Mouse (Mus musculus): Measurements from ENCODE around the gene Slc25a48.

The Slc25a48 gene

GRCm38 (mm10) chr13:56438211-56439075, at the start of gene Slc25a48:
Slc25a48 (plus strand) TSS chr13:56438355.
- peak; percentile 33 for DNase-seq

DNA sequence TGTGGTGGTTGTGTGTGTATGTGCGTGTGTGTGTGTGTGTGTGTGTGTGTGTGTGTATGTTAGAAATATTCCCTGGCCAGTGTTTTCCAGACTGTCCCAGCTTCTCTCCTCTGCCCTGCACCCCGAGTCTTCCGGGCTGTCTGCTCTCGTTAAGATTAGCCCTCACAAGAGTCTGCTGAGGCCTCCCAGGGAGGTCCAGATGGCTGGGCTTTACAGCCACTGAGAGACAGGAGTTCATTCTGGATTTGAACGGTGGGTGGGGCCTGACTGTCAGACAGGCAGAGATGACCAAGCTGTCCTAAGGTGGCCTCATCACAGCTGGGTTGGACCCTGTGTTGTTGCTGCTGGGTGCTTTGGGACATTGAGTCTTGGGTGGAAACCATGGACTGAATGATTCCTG, 40.6 kb upstream of the Slc25a48 start:
- DNase-seq = peak; percentile 27

DNA sequence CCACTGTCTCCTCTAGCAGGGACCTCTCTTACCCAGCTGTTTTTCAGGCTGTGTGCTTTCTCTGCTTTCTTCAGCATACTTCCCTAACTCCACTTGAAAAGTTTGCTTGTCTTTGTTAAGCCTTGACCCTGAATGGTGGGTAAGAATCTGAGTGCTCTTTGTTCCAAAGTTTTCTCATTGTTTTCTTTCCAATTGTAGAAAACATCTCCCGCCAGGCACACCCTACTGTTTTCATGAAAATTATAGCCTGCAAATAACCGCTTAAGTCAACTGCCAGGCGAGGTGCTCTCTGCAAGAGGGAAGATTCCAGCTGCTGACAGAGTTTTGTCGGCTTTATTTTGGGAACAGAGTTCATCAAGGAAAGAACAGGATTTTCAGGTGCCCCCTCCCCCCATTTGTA, 37.0 kb upstream of the Slc25a48 start:
- no peak for DNase-seq

- DNase-seq = no peak
Measured at GRCm38 (mm10) chr13:56403381-56404086, 34.6 kb upstream of the Slc25a48 start.

- no peak for DNase-seq
Measured at GRCm38 (mm10) chr13:56404511-56405140, 33.5 kb upstream of the Slc25a48 start.

GRCm38 (mm10) chr13:56412286-56412873, 25.8 kb upstream of the Slc25a48 start:
- no peak for DNase-seq

- peak; percentile 39 for DNase-seq
Measured at GRCm38 (mm10) chr13:56418685-56419483, 19.3 kb upstream of the Slc25a48 start.

- no peak for DNase-seq
Measured at GRCm38 (mm10) chr13:56419538-56419937, 18.6 kb upstream of the Slc25a48 start.

DNA sequence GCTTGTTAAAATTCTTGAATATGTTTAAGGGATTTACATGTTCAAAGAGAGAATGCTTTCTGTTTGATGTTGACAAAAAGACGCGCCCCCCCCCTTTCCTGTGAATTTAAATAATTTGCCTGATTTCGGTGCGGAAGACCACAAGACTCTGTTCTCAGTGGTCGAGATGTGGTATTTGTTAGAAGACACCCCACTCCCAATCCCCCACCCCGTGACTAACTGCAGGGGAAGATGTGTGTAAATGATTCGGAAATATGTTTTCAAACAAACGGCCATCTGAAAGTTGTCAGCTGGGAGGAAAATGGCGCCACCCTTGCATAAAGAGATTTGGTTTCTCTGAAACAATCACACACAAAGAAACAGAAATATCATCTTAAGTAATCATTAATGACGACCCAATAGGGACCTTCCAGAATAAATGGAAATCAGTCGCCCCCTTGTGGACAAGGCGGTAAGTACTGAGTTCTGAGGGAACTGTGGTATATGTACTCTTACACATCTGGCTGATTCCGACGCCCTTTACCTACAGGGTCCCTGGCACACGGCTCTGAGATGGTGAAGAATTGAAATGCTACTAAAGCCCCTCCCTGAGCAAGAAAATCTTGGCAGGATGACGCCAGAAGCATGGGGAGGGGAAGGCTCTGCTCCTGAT, 16.0 kb upstream of the Slc25a48 start:
- peak; percentile 84 for DNase-seq

- DNase-seq = peak; percentile 15
Measured at GRCm38 (mm10) chr13:56425931-56426330, 12.2 kb upstream of the Slc25a48 start.

GRCm38 (mm10) chr13:56426365-56426764, 11.8 kb upstream of the Slc25a48 start, which contains the start of gene Gm3045:
Gm3045 (plus strand) TSS chr13:56426594.
- DNase-seq = no peak

- DNase-seq = peak; percentile 77
Measured at GRCm38 (mm10) chr13:56428724-56429500, 9.2 kb upstream of the Slc25a48 start.

- no peak for DNase-seq
Measured at GRCm38 (mm10) chr13:56432496-56432895, 5.7 kb upstream of the Slc25a48 start.

DNA sequence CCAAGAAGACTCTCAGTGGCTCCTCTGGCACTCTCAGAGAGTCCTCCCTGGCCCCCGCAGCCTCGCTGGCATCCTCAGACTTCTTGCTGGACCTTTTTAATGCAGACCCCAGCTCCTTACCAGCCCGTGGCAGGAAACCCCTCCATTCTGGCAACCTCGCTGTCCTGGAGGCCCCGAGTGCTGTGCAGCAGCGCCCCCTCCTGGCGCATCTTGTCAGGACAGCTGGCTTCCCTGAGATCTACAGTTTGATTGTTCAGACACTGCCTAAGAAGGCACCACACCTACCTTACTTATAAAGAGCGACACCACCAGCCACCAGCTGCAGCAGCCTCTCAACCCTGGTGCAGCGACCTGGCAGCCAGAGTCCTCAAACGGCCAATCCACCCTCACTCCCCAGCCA, 4.7 kb upstream of the Slc25a48 start:
- peak; percentile 61 for DNase-seq

DNA sequence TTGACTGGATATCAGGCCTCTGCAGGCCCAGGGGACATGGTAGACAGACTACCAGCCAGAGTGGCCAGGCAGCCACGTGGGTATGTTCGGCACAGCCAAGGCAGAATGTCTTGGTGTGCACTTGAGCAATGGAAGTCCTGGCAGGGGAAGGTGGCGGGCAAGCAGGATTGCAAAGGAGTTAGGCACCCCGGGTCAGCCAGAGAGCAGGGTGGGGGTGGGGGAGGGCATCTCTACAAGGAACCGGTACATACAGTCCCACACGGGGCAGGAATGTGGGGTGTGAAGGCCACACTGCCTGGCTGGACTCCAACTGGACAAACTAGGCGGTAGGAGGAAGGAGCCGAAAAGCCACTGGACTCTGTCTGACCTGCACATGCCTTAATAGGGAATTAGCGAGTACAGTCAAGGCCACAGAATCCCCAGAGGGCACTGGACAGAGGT, 3.8 kb upstream of the Slc25a48 start:
- DNase-seq = peak; percentile 29

DNA sequence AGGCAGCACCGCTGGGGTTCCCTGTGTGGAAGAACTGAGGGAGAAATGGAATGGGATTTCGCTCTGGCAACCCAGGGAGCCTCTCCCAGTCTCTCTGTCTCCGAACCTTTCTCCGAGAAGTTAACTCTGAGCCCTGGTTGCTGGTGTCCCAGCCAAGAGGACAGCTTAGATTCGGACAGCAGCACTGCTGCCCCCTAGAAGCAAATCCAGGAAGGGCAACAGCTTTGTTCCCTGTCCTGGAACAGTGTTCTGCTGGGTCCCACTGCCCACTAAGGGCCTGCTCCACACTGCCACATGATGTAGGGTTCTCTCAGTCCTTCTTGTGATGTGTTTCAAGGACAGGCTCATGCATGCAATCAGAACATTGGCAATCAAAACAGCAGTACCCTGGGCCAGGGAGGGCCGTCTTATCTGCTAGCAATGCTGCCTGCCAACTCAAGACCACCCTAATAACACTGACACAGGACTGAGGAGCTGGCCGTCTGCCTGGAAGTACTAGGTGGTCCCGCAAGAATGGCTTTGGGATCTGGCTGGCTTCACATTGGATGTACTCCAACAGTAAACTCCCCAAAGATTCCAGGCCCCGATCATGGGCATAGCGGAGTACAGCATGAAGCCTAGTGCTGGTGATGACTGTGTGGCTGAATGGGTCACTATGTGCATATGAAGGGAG, 2.4 kb upstream of the Slc25a48 start:
- no peak for DNase-seq

DNA sequence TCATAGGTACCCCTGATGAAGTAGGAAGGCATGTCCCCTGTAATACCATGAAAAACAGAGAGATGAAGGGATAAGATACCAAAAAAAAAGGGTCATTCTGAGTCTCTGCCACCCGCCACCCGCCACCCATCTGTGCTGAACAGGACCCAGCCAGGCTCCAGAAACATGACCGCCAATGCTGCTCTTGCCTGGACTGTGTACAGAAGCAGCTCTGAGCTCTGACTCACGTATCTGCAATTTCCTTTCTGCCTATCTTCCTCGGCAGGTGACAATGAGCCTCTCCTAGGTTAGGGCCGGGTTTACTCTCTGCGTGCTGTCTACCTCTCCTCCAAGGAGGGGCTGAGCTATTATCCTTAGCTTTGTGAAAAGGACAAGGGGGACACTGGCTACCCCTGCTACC, 5.3 kb downstream of the Slc25a48 start:
- DNase-seq = no peak

- DNase-seq = no peak
Measured at GRCm38 (mm10) chr13:56444112-56444511, 6.0 kb downstream of the Slc25a48 start.

DNA sequence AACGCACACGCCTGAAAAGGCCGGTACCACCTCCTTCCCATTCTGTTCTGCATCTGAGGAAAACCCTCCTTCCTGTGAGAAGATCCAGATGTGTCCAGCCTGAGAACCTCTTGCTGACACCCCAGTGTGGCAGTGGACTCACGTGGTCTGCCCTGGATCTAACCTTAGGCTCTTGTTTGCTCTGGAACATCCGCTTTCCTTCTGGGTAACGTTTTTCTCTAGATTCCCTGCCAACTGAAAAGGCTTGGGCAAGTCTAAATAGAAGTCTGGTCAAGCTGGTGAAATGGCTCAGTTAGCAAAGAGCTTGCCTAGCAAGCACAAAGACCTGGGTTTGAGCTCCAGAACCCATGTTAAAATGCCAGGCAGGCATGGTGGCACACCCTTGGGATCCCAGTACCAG, 6.8 kb downstream of the Slc25a48 start:
- DNase-seq = no peak

All from lung, postnatal 14 days (tissue).